Comparison of ENCODE assay signal across 8 mouse cellular contexts in the genomic region with DNA sequence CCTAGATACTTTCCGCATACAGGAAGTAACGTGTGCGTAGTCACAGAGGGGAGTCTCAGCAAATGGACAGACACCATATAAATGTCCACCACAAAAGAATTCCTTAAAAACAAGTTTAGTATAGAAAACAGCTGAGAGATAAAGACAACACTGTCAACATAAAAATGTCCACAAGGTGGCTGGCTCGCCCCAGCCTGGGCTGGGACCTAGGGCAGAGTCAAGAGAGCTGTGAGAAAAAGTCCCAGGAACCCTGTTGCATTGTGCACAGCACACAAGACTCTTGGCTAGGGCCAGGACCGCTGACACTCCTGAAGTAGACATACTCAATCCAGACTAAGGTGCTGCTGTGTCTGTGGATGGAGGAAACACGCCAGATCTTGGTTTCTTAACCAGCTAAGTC. TPM values are rescaled to one million over a fixed set of nuclear protein-coding genes. Genes with fewer than 3 reads are reported as not detected.
DNase-seq lines count a peak whose midpoint lies in the region; TF ChIP-seq lines count a peak whose summit lies in the region.

No protein-coding gene starts in this region.

- peaks cover 10% of the 10 kb centered on the region; the same call in 1 of the 2 replicates for H3K4me1 ChIP-seq in kidney, adult 2 months (ENCODE audit: control insufficient read depth, insufficient read depth, low read length)

- no peak overlapping the region for H3K4me3 ChIP-seq in kidney, adult 2 months (ENCODE audit: insufficient read depth, low read depth, low read length)

- 66% methylated on average over 6 of the region's 6 CpGs for WGBS in kidney, adult 2 months

- H3K36me3 ChIP-seq in kidney, adult 2 months (ENCODE audit: control insufficient read depth, insufficient read depth, low read length): no peaks in the 10 kb centered on the region

- intact Hi-C loops in gastrocnemius, postnatal 36 days (cut with DNase I): loop anchor here (5.0 kb wide), 1 partner anchor 301 kb away; no protein-coding TSS in a partner anchor

- no peak for TF ChIP-seq POLR2A in kidney, adult 2 months (IDR thresholded peaks at IDR 0.05; ENCODE audit: low read depth, low read length)

- DNase-seq in embryo, embryonic 10 days (ENCODE audit: low spot score): peak; percentile 24
- DNase-seq in embryo, embryonic 9.5 days (ENCODE audit: extremely low spot score): no peak
- peak; percentile 31 for DNase-seq in A20 (ENCODE audit: low read depth, low spot score)
- DNase-seq in embryo, embryonic 10.5 days (ENCODE audit: low spot score): peak; percentile 45
- DNase-seq in kidney, adult 2 months: peak; percentile 52
- peak; percentile 35 for DNase-seq in mesoderm, embryonic 11.5 days (ENCODE audit: low read depth, low spot score)
- DNase-seq in gastrocnemius, postnatal 36 days: no peak
- no peak for DNase-seq in cerebellum, adult 11 months

- H3K27ac ChIP-seq in kidney, adult 2 months (ENCODE audit: insufficient read depth, low read depth, low read length): no peak overlapping the region

- peak; percentile 49; the same call in 1 of the 2 replicates for TF ChIP-seq CTCF in kidney, adult 2 months (conservative IDR thresholded peaks at IDR 0.05; ENCODE audit: insufficient read depth, insufficient read length, low read depth, low read length)

- no peaks in the 10 kb centered on the region for H3K27me3 ChIP-seq in kidney, adult 2 months (replicated peaks; ENCODE audit: control insufficient read depth, insufficient read depth, low read length)

RNA-seq across cellular contexts. Expression of a gene that starts 49.6 kb away (rescaled TPM):
- polyA plus RNA-seq in kidney, adult 2 months (2012; rRNA removed): 46.0 and 56.7 TPM in 2 replicates
- total RNA-seq in gastrocnemius, postnatal 36 days (2021): not detected

Comparison
In these comparisons a context has a peak if more than half of its experiments do, and no peak if none do; other contexts are left out.
1. DNase-seq: peak in embryo, embryonic 10 days (single experiment), A20 (single experiment), embryo, embryonic 10.5 days (single experiment), kidney, adult 2 months (single experiment) and mesoderm, embryonic 11.5 days (single experiment); none in embryo, embryonic 9.5 days (single experiment), gastrocnemius, postnatal 36 days (0 of 2) and cerebellum, adult 11 months (single experiment).